Mouse (Mus musculus) kidney, adult 2 months (tissue): Measurements from ENCODE around the gene Tet3. TPM values are rescaled to one million over a fixed set of nuclear protein-coding genes. Genes with fewer than 3 reads are reported as not detected.

Source experiments
- DNase-seq: peaks from one replicate; pipeline ENCODE4 v3.0.0; 2021
- H3K27ac ChIP-seq: fragments of 200-500 bp; 2 replicates; pipeline ENCODE4 v1.5.1; 2012; ENCODE audit warnings: low read depth, low read length, control low read depth, inconsistent platforms; ENCODE audit not compliant: insufficient read depth
- H3K27me3 ChIP-seq: fragments of 200-500 bp; replicated peaks from 2 replicates; pipeline ENCODE4 v1.6.1; 2012; ENCODE audit warnings: mild to moderate bottlenecking, moderate library complexity, low read length, inconsistent platforms; ENCODE audit not compliant: control insufficient read depth, insufficient read depth
- H3K36me3 ChIP-seq: fragments of 200-500 bp; 2 replicates; pipeline ENCODE4 v1.6.1; 2012; ENCODE audit warnings: mild to moderate bottlenecking, moderate library complexity, low read length, inconsistent platforms; ENCODE audit not compliant: control insufficient read depth, insufficient read depth
- H3K4me1 ChIP-seq: fragments of 200-500 bp; 2 replicates; pipeline ENCODE4 v1.6.1; 2011; ENCODE audit warnings: low read length; ENCODE audit not compliant: control insufficient read depth, insufficient read depth
- H3K4me3 ChIP-seq: fragments of 200-500 bp; 2 replicates; pipeline ENCODE4 v1.5.1; 2011; ENCODE audit warnings: mild to moderate bottlenecking, low read depth, low read length, control low read depth; ENCODE audit not compliant: insufficient read depth
- CTCF ChIP-seq: fragments of 200-500 bp; conservative IDR thresholded peaks from 2 replicates; pipeline ENCODE4 v1.5.1; 2011; ENCODE audit warnings: low read depth, mild to moderate bottlenecking, control low read depth, low read length, moderate library complexity, mixed read lengths; ENCODE audit not compliant: insufficient read depth, insufficient read length
- POLR2A ChIP-seq: fragments of 200-500 bp; IDR thresholded peaks from one replicate; pipeline ENCODE4 v1.6.1; 2011; ENCODE audit warnings: low read depth, low read length, control low read depth
- WGBS: fragments of 180-500 bp; shearing (Covaris S2); methylation state at CpG from one replicate; pipeline ENCODE4 v1.1.7; 2018; 5-methylcytosine and 5-hydroxymethylcytosine counted together
- polyA plus RNA-seq: library from polyadenylated mRNA; depleted of rRNA; stranded (reverse); fragments of >200 nt; gene quantifications from 2 replicates; pipeline ENCODE4 v1.2.3, GENCODE M21; 2012

Tet3 gene
- polyA plus RNA-seq, 1 experiment: 8.0 TPM

DNA sequence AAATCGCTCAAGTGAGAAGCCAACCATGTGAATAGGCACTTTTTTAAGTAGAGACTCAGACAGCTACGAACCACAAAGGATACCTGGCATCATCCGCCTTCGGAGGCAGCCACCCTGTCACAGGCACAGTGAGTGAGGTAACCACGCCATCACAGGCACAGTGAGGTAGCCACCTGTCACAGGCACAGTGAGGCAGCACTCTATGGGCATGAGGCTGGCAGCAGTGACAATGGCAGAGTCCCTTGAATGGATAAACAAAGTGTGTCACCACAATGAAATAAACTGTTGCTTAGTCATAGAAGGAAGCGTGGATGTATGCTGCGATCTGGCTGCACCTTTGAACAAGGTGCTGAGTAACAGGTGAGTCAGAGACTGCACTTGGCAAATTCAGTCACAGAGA, 19.7 kb upstream of the Tet3 start:
- TF ChIP-seq CTCF (no peak), POLR2A (no peak)
- Histone ChIP-seq H3K36me3 (no peaks in the 10 kb centered on the region), H3K27ac (no peak overlapping the region), H3K27me3 (no peaks in the 10 kb centered on the region), H3K4me3 (no peak overlapping the region), H3K4me1 (peaks cover 7% of the 10 kb centered on the region)
- no peak for DNase-seq
- WGBS: 71% methylated on average over 7 of the region's 7 CpGs

GRCm38 (mm10) chr6:83478217-83478616, 19.3 kb upstream of the Tet3 start:
- TF ChIP-seq POLR2A (no peak), CTCF (no peak)
- no peaks in the 10 kb centered on the region for H3K27me3 ChIP-seq
- DNase-seq: no peak
- H3K4me3 ChIP-seq: no peak overlapping the region
- WGBS: 62% methylated on average over 4 of the region's 4 CpGs
- no peaks in the 10 kb centered on the region for H3K36me3 ChIP-seq
- H3K27ac ChIP-seq: no peak overlapping the region
- H3K4me1 ChIP-seq: peaks cover 7% of the 10 kb centered on the region

DNA sequence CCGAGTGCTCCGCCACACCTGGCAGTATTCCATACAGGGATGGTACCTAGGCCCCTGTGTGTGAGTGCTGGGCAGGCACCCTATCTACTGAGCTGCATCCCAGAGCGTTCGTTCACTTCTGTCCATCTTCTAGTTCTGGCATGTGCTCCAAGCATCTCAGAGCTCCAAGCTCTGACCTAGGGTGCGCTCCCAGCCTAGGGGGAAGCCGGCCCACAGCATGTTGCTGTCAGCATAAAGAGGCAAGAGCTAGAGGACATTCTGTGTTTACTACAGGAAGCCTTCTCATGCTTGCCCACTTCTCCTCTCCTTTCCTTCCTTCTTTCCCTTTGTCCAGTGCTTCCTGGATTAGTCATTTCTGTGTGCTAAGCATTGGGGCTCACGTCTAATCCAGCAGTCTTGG, 16.5 kb upstream of the Tet3 start:
- TF ChIP-seq CTCF (no peak), POLR2A (no peak)
- Histone ChIP-seq H3K27ac (no peak overlapping the region), H3K27me3 (no peaks in the 10 kb centered on the region), H3K4me1 (peaks cover 6% of the 10 kb centered on the region), H3K36me3 (no peaks in the 10 kb centered on the region), H3K4me3 (no peak overlapping the region)
- no peak for DNase-seq
- 61% methylated on average over 7 of the region's 7 CpGs for WGBS

DNA sequence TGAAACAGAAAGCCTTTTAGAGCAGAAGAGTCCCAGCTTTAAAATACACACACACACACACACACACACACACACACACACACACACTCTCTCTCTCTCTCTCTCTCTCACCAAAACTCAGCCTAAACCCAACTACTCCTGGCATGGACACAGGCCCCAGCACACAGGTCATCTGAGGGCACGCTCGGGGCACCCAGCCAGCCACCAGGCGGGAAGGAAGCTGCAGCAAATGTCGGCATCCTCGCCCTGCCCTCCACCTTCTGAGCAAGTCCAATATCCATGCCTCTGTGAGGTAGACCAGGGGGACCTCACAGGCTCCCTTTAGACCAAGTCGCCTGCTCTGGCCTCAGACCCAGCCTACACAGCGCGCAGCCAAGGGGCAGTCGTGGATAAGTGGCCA, 14.4 kb upstream of the Tet3 start:
- H3K36me3 ChIP-seq: no peaks in the 10 kb centered on the region
- WGBS: 47% methylated on average over 9 of the region's 9 CpGs
- no peak overlapping the region for H3K4me3 ChIP-seq
- H3K4me1 ChIP-seq: peaks cover 6% of the 10 kb centered on the region
- H3K27ac ChIP-seq: no peak overlapping the region
- TF ChIP-seq POLR2A (no peak), CTCF (no peak)
- H3K27me3 ChIP-seq: no peaks in the 10 kb centered on the region
- peak; percentile 87 for DNase-seq

- 72% methylated on average over 7 of the region's 7 CpGs for WGBS
- Histone ChIP-seq H3K27ac (no peak overlapping the region), H3K36me3 (no peaks in the 10 kb centered on the region), H3K27me3 (no peaks in the 10 kb centered on the region), H3K4me1 (peaks cover 6% of the 10 kb centered on the region), H3K4me3 (no peak overlapping the region)
- DNase-seq: peak; percentile 53
- TF ChIP-seq POLR2A (no peak), CTCF (no peak)
Measured at GRCm38 (mm10) chr6:83471739-83472138, 12.9 kb upstream of the Tet3 start.

DNA sequence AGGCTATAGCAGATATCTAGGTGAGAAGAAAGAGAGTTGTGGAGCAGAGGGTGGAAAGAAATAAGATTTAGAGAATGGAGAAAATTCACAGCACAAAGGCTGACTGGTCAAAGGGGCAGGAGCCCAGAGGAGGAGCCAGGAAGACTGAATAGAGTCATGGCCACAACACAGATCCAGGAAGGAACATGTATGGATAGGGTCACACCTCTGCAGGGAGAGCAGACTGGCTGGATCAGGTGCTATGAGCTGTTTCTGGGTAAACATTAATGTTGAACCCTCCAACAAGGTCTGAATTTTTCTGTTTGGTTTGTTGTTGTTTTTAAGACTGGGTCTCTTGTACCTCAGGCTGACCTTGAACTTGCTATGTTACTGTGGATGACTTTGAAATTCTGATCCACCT, 5.1 kb upstream of the Tet3 start:
- Histone ChIP-seq H3K27me3 (no peaks in the 10 kb centered on the region), H3K27ac (no peak overlapping the region; the same call in 1 of the 2 replicates), H3K4me3 (no peak overlapping the region), H3K4me1 (no peaks in the 10 kb centered on the region; the same call in 1 of the 2 replicates), H3K36me3 (no peaks in the 10 kb centered on the region)
- no peak for DNase-seq
- TF ChIP-seq POLR2A (no peak), CTCF (no peak)

- Histone ChIP-seq H3K27me3 (no peaks in the 10 kb centered on the region), H3K4me1 (peaks cover 9% of the 10 kb centered on the region), H3K4me3 (peak overlapping the region; percentile 84), H3K27ac (peak overlapping the region; percentile 93), H3K36me3 (no peaks in the 10 kb centered on the region)
- no peak for TF ChIP-seq CTCF
- no peak for TF ChIP-seq POLR2A
- 6% methylated on average over 33 of the region's 33 CpGs for WGBS
- DNase-seq: peak; percentile 84
Measured at GRCm38 (mm10) chr6:83456984-83457810, 1.7 kb downstream of the Tet3 start.
